Mouse (Mus musculus) lung, embryonic 15.5 days (tissue): ENCODE results near the gene Olfr68. TPM values are rescaled to one million over a fixed set of nuclear protein-coding genes. Genes with fewer than 3 reads are reported as not detected.
"Not testable (repeated sequence)": the region's sequence is repeated elsewhere in the genome, so short reads cannot be mapped to it uniquely, and the experiment has no call there.

Experiments used
- ATAC-seq: fragments of 200-750 bp; cut with Nextera tagmentation; 2 replicates; pipeline ENCODE4 v1.8.0; 2017; ENCODE audit warnings: moderate number of reproducible peaks, borderline replicate concordance; ENCODE audit not compliant: low FRiP score, low TSS enrichment; ENCODE audit errors: extremely low read depth
- H3K27ac ChIP-seq: fragments of 300-500 bp; sonication (generic); 2 replicates; pipeline ENCODE4 v1.5.1; 2015; ENCODE audit warnings: moderate library complexity, mild to moderate bottlenecking, inconsistent platforms
- H3K27me3 ChIP-seq: fragments of 300-500 bp; sonication (generic); 2 replicates; pipeline ENCODE4 v1.6.1; 2015; ENCODE audit warnings: inconsistent platforms
- H3K36me3 ChIP-seq: fragments of 300-500 bp; sonication (generic); 2 replicates; pipeline ENCODE4 v1.6.1; 2015; ENCODE audit warnings: inconsistent platforms
- H3K4me1 ChIP-seq: fragments of 300-500 bp; sonication (generic); 2 replicates; pipeline ENCODE4 v1.6.1; 2015; ENCODE audit warnings: inconsistent platforms
- H3K4me2 ChIP-seq: fragments of 300-500 bp; sonication (generic); 2 replicates; pipeline ENCODE4 v1.6.1; 2015; ENCODE audit warnings: inconsistent platforms, mild to moderate bottlenecking, moderate library complexity
- H3K4me3 ChIP-seq: fragments of 300-500 bp; sonication (generic); 2 replicates; pipeline ENCODE4 v1.5.1; 2015; ENCODE audit warnings: mild to moderate bottlenecking, inconsistent platforms
- H3K9ac ChIP-seq: fragments of 300-500 bp; sonication (generic); 2 replicates; pipeline ENCODE4 v1.6.1; 2015; ENCODE audit warnings: inconsistent platforms
- H3K9me3 ChIP-seq: fragments of 300-500 bp; sonication (generic); 2 replicates; pipeline ENCODE4 v1.6.1; 2016; ENCODE audit warnings: inconsistent platforms
- WGBS: fragments of 180-500 bp; shearing (Covaris S2); methylation state at CpG from one replicate; pipeline ENCODE4 v1.1.7; 2015; 5-methylcytosine and 5-hydroxymethylcytosine counted together
- polyA plus RNA-seq: library from polyadenylated mRNA; unstranded; fragments of >200 nt; fragmentation: Nextera tagmentation; extraction: Ambion mirVana; gene quantifications from 2 replicates; pipeline ENCODE4 v1.2.1, GENCODE M21; 2015

The Olfr68 gene
- polyA plus RNA-seq: not detected in 2 replicates

GRCm38 (mm10) chr7:103779598-103779997, at the start of gene Olfr68:
Gene Olfr68 (minus strand): TSS chr7:103779698.
- H3K9ac ChIP-seq: no peak within 1 kb of the TSS
- H3K36me3 ChIP-seq: no peaks in the 10 kb centered on the region
- no peaks in the 10 kb centered on the region for H3K9me3 ChIP-seq
- WGBS: 78% methylated on average over 3 of the region's 3 CpGs
- no peaks in the 10 kb centered on the region for H3K27me3 ChIP-seq
- no peak for ATAC-seq
- H3K4me1 ChIP-seq: no peaks in the 10 kb centered on the region
- H3K4me3 ChIP-seq: no peak within 1 kb of the TSS
- H3K4me2 ChIP-seq: no peak within 1 kb of the TSS
- H3K27ac ChIP-seq: no peak within 1 kb of the TSS

GRCm38 (mm10) chr7:103827808-103828207, 48.3 kb upstream of the Olfr68 start, which contains the start of gene Hbb-bs:
Gene Hbb-bs (minus strand): TSS chr7:103828096.
- Histone ChIP-seq H3K4me3 (no peak within 1 kb of the TSS), H3K27ac (no peak within 1 kb of the TSS), H3K27me3 (no peaks in the 10 kb centered on the region), H3K4me1 (no peaks in the 10 kb centered on the region), H3K9me3 (no peaks in the 10 kb centered on the region), H3K4me2 (no peak within 1 kb of the TSS), H3K36me3 (no peaks in the 10 kb centered on the region), H3K9ac (no peak within 1 kb of the TSS)
- 92% methylated on average over 4 of the region's 4 CpGs for WGBS
- peak; percentile 74; the same call in 1 of the 2 replicates for ATAC-seq

- H3K36me3 ChIP-seq, H3K9ac ChIP-seq, H3K27ac ChIP-seq, H3K9me3 ChIP-seq, H3K4me1 ChIP-seq, H3K4me3 ChIP-seq, H3K27me3 ChIP-seq, H3K4me2 ChIP-seq: not testable (repeated sequence)
- ATAC-seq: 0 out of 2 replicates have a peak, but pooled peaks have one; percentile 3
- no CpG with 5 or more reads among the region's 2 CpGs for WGBS
Measured at GRCm38 (mm10) chr7:103827139-103827538, 47.6 kb upstream of the Olfr68 start.

GRCm38 (mm10) chr7:103826255-103826887, 46.9 kb upstream of the Olfr68 start:
- Histone ChIP-seq H3K9ac (no peak overlapping the region), H3K27ac (no peak overlapping the region), H3K27me3 (no peaks in the 10 kb centered on the region), H3K4me1 (no peaks in the 10 kb centered on the region), H3K36me3 (no peaks in the 10 kb centered on the region), H3K4me3 (no peak overlapping the region), H3K4me2 (no peak overlapping the region), H3K9me3 (no peaks in the 10 kb centered on the region)
- ATAC-seq: no peak
- 38% methylated on average over 3 of the region's 3 CpGs for WGBS

GRCm38 (mm10) chr7:103825536-103826254, 46.2 kb upstream of the Olfr68 start:
- Histone ChIP-seq H3K4me1 (no peaks in the 10 kb centered on the region), H3K4me2 (no peak overlapping the region), H3K36me3 (no peaks in the 10 kb centered on the region), H3K4me3 (no peak overlapping the region), H3K9me3 (no peaks in the 10 kb centered on the region), H3K27me3 (no peaks in the 10 kb centered on the region), H3K27ac (no peak overlapping the region), H3K9ac (no peak overlapping the region)
- peak; percentile 74; the same call in 1 of the 2 replicates for ATAC-seq
- WGBS: 81% methylated on average over 3 of the region's 3 CpGs

GRCm38 (mm10) chr7:103824597-103824996, 45.1 kb upstream of the Olfr68 start:
- WGBS: 70% methylated on average over 2 of the region's 2 CpGs
- no peak for ATAC-seq
- Histone ChIP-seq H3K27ac (no peak overlapping the region), H3K4me1 (no peaks in the 10 kb centered on the region), H3K9ac (no peak overlapping the region), H3K4me2 (no peak overlapping the region), H3K36me3 (no peaks in the 10 kb centered on the region), H3K4me3 (no peak overlapping the region), H3K27me3 (no peaks in the 10 kb centered on the region), H3K9me3 (no peaks in the 10 kb centered on the region)

GRCm38 (mm10) chr7:103815085-103815484, 35.6 kb upstream of the Olfr68 start:
- not testable (repeated sequence) for H3K27ac ChIP-seq, H3K9ac ChIP-seq, H3K4me3 ChIP-seq, H3K4me2 ChIP-seq, H3K27me3 ChIP-seq, ATAC-seq, H3K4me1 ChIP-seq, H3K9me3 ChIP-seq, H3K36me3 ChIP-seq
- 100% methylated on average over 1 of the region's 2 CpGs for WGBS

- Histone ChIP-seq H3K4me3 (no peak within 1 kb of the TSS), H3K27ac (no peak within 1 kb of the TSS), H3K27me3 (no peaks in the 10 kb centered on the region), H3K36me3 (no peaks in the 10 kb centered on the region), H3K4me1 (no peaks in the 10 kb centered on the region), H3K9me3 (no peaks in the 10 kb centered on the region), H3K9ac (no peak within 1 kb of the TSS), H3K4me2 (no peak within 1 kb of the TSS)
- 88% methylated on average over 3 of the region's 3 CpGs for WGBS
- ATAC-seq: peak; percentile 72; the same call in 1 of the 2 replicates
Measured at GRCm38 (mm10) chr7:103813766-103814165, 34.3 kb upstream of the Olfr68 start, which contains the start of gene Hbb-bt. Gene Hbb-bt (minus strand): TSS chr7:103813996.

- H3K27ac ChIP-seq, H3K4me2 ChIP-seq, H3K4me3 ChIP-seq, H3K9ac ChIP-seq, H3K27me3 ChIP-seq, H3K9me3 ChIP-seq, H3K36me3 ChIP-seq, H3K4me1 ChIP-seq: not testable (repeated sequence)
- WGBS: no CpG with 5 or more reads among the region's 3 CpGs
- ATAC-seq: peak; percentile 39; the same call in 1 of the 2 replicates
Measured at GRCm38 (mm10) chr7:103813152-103813551, 33.7 kb upstream of the Olfr68 start.

GRCm38 (mm10) chr7:103812174-103812573, 32.7 kb upstream of the Olfr68 start:
- H3K9me3 ChIP-seq: no peaks in the 10 kb centered on the region
- H3K27ac ChIP-seq: no peak overlapping the region
- WGBS: 46% methylated on average over 1 of the region's 1 CpGs
- no peak overlapping the region for H3K4me2 ChIP-seq
- no peak overlapping the region for H3K9ac ChIP-seq
- no peak overlapping the region for H3K4me3 ChIP-seq
- ATAC-seq: no peak
- H3K27me3 ChIP-seq: no peaks in the 10 kb centered on the region
- no peaks in the 10 kb centered on the region for H3K36me3 ChIP-seq
- H3K4me1 ChIP-seq: no peaks in the 10 kb centered on the region

GRCm38 (mm10) chr7:103811223-103811845, 31.8 kb upstream of the Olfr68 start:
- 84% methylated on average over 1 of the region's 1 CpGs for WGBS
- no peak overlapping the region for H3K4me3 ChIP-seq
- H3K27ac ChIP-seq: no peak overlapping the region
- no peaks in the 10 kb centered on the region for H3K4me1 ChIP-seq
- no peaks in the 10 kb centered on the region for H3K36me3 ChIP-seq
- H3K9me3 ChIP-seq: no peaks in the 10 kb centered on the region
- no peaks in the 10 kb centered on the region for H3K27me3 ChIP-seq
- H3K4me2 ChIP-seq: no peak overlapping the region
- ATAC-seq: no peak
- no peak overlapping the region for H3K9ac ChIP-seq

- H3K9me3 ChIP-seq: no peaks in the 10 kb centered on the region
- H3K4me1 ChIP-seq: no peaks in the 10 kb centered on the region
- H3K4me2 ChIP-seq: no peak overlapping the region
- no peak overlapping the region for H3K4me3 ChIP-seq
- WGBS: 70% methylated on average over 3 of the region's 3 CpGs
- no peak for ATAC-seq
- H3K27ac ChIP-seq: no peak overlapping the region
- H3K9ac ChIP-seq: no peak overlapping the region
- H3K27me3 ChIP-seq: no peaks in the 10 kb centered on the region
- no peaks in the 10 kb centered on the region for H3K36me3 ChIP-seq
Measured at GRCm38 (mm10) chr7:103810746-103811145, 31.2 kb upstream of the Olfr68 start.
